Mouse (Mus musculus) layer of hippocampus, postnatal 25 days (tissue): ENCODE data around the gene Atrn. TPM values are rescaled to one million over a fixed set of nuclear protein-coding genes. Genes with fewer than 3 reads are reported as not detected.

Experiments
- DNase-seq, 2 experiments: peaks; one replicate each; pipeline ENCODE4 v3.0.0; 2022; ENCODE audit warnings: mixed read lengths in 2 of 2, low spot score in 1 of 2; ENCODE audit errors: extremely low spot score in 1 of 2
- total RNA-seq, 2 experiments: library from RNA; stranded (reverse); gene quantifications; 2 replicates each; pipeline ENCODE4 v1.2.3; 2021

Atrn gene
- total RNA-seq, 2 experiments from 2014 or later: 114 to 121 TPM

DNA sequence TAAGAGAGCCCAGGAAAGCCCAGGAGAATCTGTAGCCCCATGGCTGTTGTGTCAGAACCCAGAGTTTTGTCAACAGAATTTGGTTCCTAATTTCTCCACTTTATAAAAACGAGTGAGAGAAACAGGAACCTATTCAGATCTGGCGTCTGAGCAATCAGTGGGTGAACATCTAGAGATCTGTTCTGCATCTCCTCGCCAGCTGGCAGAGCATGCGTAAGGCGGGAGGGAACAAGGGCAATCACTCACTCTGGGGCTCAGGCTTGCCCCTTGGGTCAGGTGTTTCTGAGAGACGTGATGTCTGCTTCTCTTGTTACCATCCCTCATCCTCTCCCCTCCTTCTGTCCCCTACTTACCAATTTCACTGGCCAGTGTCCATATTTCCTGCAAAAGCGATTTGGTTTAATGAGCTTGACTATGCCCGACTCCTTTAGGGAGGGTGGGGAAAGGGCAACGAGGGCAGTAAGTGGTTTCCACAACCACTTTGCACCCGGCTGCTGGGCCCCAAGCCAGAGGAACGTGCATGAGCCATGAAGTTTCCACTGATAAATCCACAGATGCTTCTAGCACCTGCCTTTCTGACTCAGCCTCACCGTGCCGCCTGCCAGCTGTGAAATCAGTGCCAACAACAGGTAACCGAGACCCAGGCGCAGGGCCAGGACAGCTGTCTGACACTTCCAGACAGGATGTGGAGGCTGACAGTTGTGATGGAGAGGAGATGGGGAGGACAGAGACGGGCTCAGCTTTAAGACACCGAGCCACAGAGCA lies 131.1 kb downstream of the Atrn start:
- peak; percentile 33 to 34 for DNase-seq

DNA sequence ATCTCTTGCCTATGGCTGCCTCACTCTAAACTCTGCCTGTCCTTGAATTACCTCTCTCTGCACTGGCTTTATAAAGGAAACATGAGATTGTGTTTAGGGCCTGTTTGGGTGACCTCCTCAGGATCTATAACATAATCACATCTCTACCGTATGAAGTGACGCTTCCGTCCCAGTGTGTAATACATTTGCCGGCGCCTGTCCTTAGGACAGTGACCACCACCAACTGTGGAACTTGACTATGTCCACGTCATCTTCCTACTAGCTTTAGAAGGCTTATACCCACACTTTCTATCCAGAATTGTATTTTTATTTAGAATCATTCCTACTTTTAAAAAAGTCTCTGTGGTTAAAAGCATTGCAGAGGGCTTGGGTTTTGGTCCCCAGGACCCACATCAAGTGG lies 131.9 kb downstream of the Atrn start:
- no peak for DNase-seq

GRCm38 (mm10) chr2:131038675-131039074 lies 132.4 kb downstream of the Atrn start:
- no peak for DNase-seq

GRCm38 (mm10) chr2:131040854-131041825 lies 134.8 kb downstream of the Atrn start:
- DNase-seq: peak; percentile 59 to 75

DNA sequence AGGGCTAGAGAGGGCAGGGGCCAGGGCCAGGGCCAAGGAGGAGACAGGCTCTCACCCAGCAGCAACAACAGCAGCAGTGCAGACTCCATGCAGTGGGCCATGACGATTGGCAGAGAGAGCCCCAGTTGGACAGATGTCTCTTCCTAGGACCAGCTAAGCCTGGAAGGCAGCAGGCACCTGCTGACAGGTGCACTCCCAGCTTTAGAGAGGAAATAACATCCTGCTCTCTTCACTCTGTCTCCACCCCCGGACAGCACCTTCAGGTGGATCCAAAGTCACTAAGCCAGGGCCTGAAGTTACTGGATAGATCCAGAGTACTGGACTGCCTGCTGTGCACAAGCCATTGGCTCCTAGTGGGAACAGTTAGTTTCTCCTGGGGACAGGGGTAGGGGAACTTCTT lies 136.7 kb downstream of the Atrn start, which contains the start of gene Gfra4:
Gene Gfra4, minus strand, starts transcription at position 101 of the 400 bp plus-strand sequence.
- no peak for DNase-seq

DNA sequence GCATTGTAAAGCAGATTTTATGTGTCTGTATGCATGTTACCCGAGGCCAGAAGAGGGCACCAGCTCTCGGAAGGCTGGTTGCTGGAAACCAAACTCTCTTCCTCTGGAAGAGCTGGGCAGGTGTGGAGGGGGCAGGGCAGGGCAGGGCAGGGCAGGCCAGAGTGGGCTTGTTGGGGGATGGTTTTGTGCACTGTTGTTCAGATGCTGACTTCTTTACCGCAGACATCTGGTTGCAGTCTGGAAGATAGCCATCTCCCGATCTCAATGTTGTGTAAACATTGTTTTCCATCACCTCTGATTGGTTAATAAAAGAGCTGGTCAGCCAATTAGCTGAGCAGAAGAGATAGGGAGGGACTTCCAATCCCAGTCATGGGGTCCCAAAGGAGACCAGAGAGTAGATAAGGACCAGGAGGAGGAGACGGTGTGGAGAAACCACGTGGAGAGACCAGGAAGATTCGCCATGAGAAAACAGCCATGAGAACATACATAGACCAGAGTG lies 138.1 kb downstream of the Atrn start:
- DNase-seq: no peak

- no peak for DNase-seq
These were observed 138.9 kb downstream of the Atrn start for GRCm38 (mm10) chr2:131044989-131045720.

DNA sequence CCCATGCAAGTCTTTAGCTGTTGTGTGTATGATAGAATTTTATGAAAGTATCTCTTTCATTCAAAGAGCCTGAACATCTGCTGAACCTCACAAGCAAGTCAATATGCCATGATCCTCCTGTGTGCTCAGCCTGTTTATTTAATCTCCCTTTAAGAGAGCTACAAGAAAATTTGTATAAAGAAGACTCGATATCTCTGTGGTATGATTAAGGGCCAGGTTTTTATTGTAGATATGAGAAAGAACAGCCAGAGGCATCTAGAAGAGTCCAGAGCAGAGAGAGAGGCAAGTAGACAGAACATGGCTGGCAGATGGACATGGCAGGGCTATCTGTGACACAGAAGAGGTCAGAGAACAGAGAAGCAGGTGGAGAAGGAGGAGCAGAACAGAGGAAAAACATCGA lies 139.7 kb downstream of the Atrn start:
- DNase-seq: no peak

GRCm38 (mm10) chr2:131052043-131052442 lies 145.7 kb downstream of the Atrn start:
- DNase-seq: no peak

DNA sequence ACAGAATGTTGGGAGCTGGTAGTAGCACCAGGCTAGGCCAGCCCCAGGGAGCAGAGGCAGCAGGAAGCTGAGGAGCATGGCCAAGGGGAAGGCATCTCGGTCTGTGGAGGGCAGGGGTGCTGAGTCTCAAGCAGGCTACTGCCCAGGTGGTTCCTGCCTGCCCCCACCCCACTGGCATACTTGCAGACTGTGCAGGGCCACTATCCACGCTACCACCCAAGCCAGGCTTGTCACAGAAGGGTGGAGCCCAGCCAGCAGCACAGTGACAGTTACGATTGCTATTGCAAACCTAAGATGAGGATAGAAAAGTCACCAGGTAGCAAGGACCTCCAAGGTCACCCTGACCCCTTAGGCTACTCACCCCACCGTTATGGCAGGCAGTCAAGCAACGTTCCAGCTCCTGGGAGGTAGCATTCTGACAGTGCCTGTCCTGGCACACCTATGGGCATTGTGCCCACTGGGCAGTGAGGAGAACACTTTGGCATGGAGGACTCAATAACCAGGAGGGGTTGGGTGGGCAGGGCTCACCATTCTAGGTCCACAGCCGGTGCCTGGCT lies 146.6 kb downstream of the Atrn start:
- DNase-seq: no peak

- no peak for DNase-seq
These were observed 147.8 kb downstream of the Atrn start for GRCm38 (mm10) chr2:131053851-131054645.

GRCm38 (mm10) chr2:131054646-131055264 lies 148.5 kb downstream of the Atrn start:
- DNase-seq: no peak

- DNase-seq: peak in 1 of 2 experiments; percentile 39
These were observed 149.3 kb downstream of the Atrn start for GRCm38 (mm10) chr2:131055631-131056030.

- DNase-seq: no peak
These were observed 149.9 kb downstream of the Atrn start for GRCm38 (mm10) chr2:131056191-131056590.

- DNase-seq: no peak
These were observed 152.4 kb downstream of the Atrn start for GRCm38 (mm10) chr2:131058672-131059071.

- DNase-seq: no peak
These were observed 153.1 kb downstream of the Atrn start for GRCm38 (mm10) chr2:131059377-131059776.

- no peak for DNase-seq
These were observed 153.7 kb downstream of the Atrn start for GRCm38 (mm10) chr2:131059781-131060540.

GRCm38 (mm10) chr2:131060784-131061183 lies 154.5 kb downstream of the Atrn start:
- DNase-seq: no peak
